Mouse (Mus musculus): ENCODE measurements around the gene Sgce. TPM values are rescaled to one million over a fixed set of nuclear protein-coding genes. Genes with fewer than 3 reads are reported as not detected.

Sgce gene
- polyA plus RNA-seq, 1 experiment = 14.8 TPM

- no peak overlapping the region for H3K4me3 ChIP-seq (ENCODE audit: insufficient read depth, poor library complexity, severe bottlenecking)
- H3K36me3 ChIP-seq (ENCODE audit: control insufficient read depth, insufficient read depth) = no peaks in the 10 kb centered on the region
- H3ac ChIP-seq (ENCODE audit: control insufficient read depth, insufficient read length, low read depth) = no peak overlapping the region
- no peaks in the 10 kb centered on the region for H3K79me2 ChIP-seq (ENCODE audit: control insufficient read depth, insufficient read depth)
- no peaks in the 10 kb centered on the region for H3K27me3 ChIP-seq (ENCODE audit: control insufficient read depth, insufficient read depth, insufficient read length)
- no peaks in the 10 kb centered on the region for H3K79me3 ChIP-seq (ENCODE audit: low read depth)
- TF ChIP-seq MYOD1 (IDR thresholded peaks at IDR 0.05; ENCODE audit: control insufficient read depth, insufficient read length, low read depth) (peak; percentile 51), CEBPB (IDR thresholded peaks at IDR 0.05; ENCODE audit: low read depth) (peak; percentile 18), MYOG (IDR thresholded peaks at IDR 0.05; ENCODE audit: control insufficient read depth, extremely low read depth, insufficient read length) (no peak), USF1 (IDR thresholded peaks at IDR 0.05; ENCODE audit: low read depth) (peak; percentile 56), CTCF (IDR thresholded peaks at IDR 0.05; ENCODE audit: control insufficient read depth, insufficient read depth, insufficient read length) (no peak)
These were observed 52.3 kb downstream of the Sgce start for GRCm38 (mm10) chr6:4694672-4695231.

GRCm38 (mm10) chr6:4693544-4693943, 53.5 kb downstream of the Sgce start:
- Histone ChIP-seq H3ac (ENCODE audit: control insufficient read depth, insufficient read length, low read depth) (no peak overlapping the region), H3K4me3 (ENCODE audit: insufficient read depth, poor library complexity, severe bottlenecking) (no peak overlapping the region), H3K79me3 (ENCODE audit: low read depth) (no peaks in the 10 kb centered on the region), H3K79me2 (ENCODE audit: control insufficient read depth, insufficient read depth) (no peaks in the 10 kb centered on the region), H3K36me3 (ENCODE audit: control insufficient read depth, insufficient read depth) (no peaks in the 10 kb centered on the region), H3K27me3 (ENCODE audit: control insufficient read depth, insufficient read depth, insufficient read length) (no peaks in the 10 kb centered on the region)
- TF ChIP-seq USF1 (IDR thresholded peaks at IDR 0.05; ENCODE audit: low read depth) (no peak), MYOD1 (IDR thresholded peaks at IDR 0.05; ENCODE audit: control insufficient read depth, insufficient read length, low read depth) (no peak), CTCF (IDR thresholded peaks at IDR 0.05; ENCODE audit: control insufficient read depth, insufficient read depth, insufficient read length) (no peak), CEBPB (IDR thresholded peaks at IDR 0.05; ENCODE audit: low read depth) (no peak), FOSL1 (IDR thresholded peaks at IDR 0.05; ENCODE audit: insufficient read depth, low read length, poor library complexity, severe bottlenecking) (no peak)

GRCm38 (mm10) chr6:4690438-4690837, 56.6 kb downstream of the Sgce start:
- H3K36me3 ChIP-seq (ENCODE audit: control insufficient read depth, insufficient read depth) = no peaks in the 10 kb centered on the region
- no peaks in the 10 kb centered on the region for H3K27me3 ChIP-seq (ENCODE audit: control insufficient read depth, insufficient read depth, insufficient read length)
- no peak overlapping the region for H3ac ChIP-seq (ENCODE audit: control insufficient read depth, insufficient read length, low read depth)
- H3K79me2 ChIP-seq (ENCODE audit: control insufficient read depth, insufficient read depth) = no peaks in the 10 kb centered on the region
- H3K4me3 ChIP-seq (ENCODE audit: insufficient read depth, poor library complexity, severe bottlenecking) = no peak overlapping the region
- no peaks in the 10 kb centered on the region for H3K79me3 ChIP-seq (ENCODE audit: low read depth)
- no peak for TF ChIP-seq MYOD1 (IDR thresholded peaks at IDR 0.05; ENCODE audit: control insufficient read depth, insufficient read length, low read depth)
- TF ChIP-seq MAX (IDR thresholded peaks at IDR 0.05) = no peak
- no peak for TF ChIP-seq USF1 (IDR thresholded peaks at IDR 0.05; ENCODE audit: low read depth)
- TF ChIP-seq FOSL1 (IDR thresholded peaks at IDR 0.05; ENCODE audit: insufficient read depth, low read length, poor library complexity, severe bottlenecking) = no peak
- TF ChIP-seq CEBPB (IDR thresholded peaks at IDR 0.05; ENCODE audit: low read depth) = no peak

GRCm38 (mm10) chr6:4684706-4685340, 62.2 kb downstream of the Sgce start:
- Histone ChIP-seq H3ac (ENCODE audit: control insufficient read depth, insufficient read length, low read depth) (no peak overlapping the region), H3K4me3 (ENCODE audit: insufficient read depth, poor library complexity, severe bottlenecking) (no peak overlapping the region), H3K36me3 (ENCODE audit: control insufficient read depth, insufficient read depth) (no peaks in the 10 kb centered on the region), H3K79me3 (ENCODE audit: low read depth) (no peaks in the 10 kb centered on the region), H3K27me3 (ENCODE audit: control insufficient read depth, insufficient read depth, insufficient read length) (no peaks in the 10 kb centered on the region), H3K79me2 (ENCODE audit: control insufficient read depth, insufficient read depth) (no peaks in the 10 kb centered on the region)
- no peak for TF ChIP-seq CEBPB (IDR thresholded peaks at IDR 0.05; ENCODE audit: low read depth)
- no peak for TF ChIP-seq FOSL1 (IDR thresholded peaks at IDR 0.05; ENCODE audit: insufficient read depth, low read length, poor library complexity, severe bottlenecking)
- no peak for TF ChIP-seq MYOD1 (IDR thresholded peaks at IDR 0.05; ENCODE audit: control insufficient read depth, insufficient read length, low read depth)
- no peak for TF ChIP-seq USF1 (IDR thresholded peaks at IDR 0.05; ENCODE audit: low read depth)
- no peak for TF ChIP-seq MAX (IDR thresholded peaks at IDR 0.05)
- no peak for TF ChIP-seq MYOG (IDR thresholded peaks at IDR 0.05; ENCODE audit: control insufficient read depth, extremely low read depth, insufficient read length)
- no peak for TF ChIP-seq CTCF (IDR thresholded peaks at IDR 0.05; ENCODE audit: control insufficient read depth, insufficient read depth, insufficient read length)

- Histone ChIP-seq H3K79me3 (ENCODE audit: low read depth) (no peaks in the 10 kb centered on the region), H3K79me2 (ENCODE audit: control insufficient read depth, insufficient read depth) (no peaks in the 10 kb centered on the region), H3ac (ENCODE audit: control insufficient read depth, insufficient read length, low read depth) (no peak overlapping the region), H3K36me3 (ENCODE audit: control insufficient read depth, insufficient read depth) (no peaks in the 10 kb centered on the region), H3K27me3 (ENCODE audit: control insufficient read depth, insufficient read depth, insufficient read length) (no peaks in the 10 kb centered on the region), H3K4me3 (ENCODE audit: insufficient read depth, poor library complexity, severe bottlenecking) (no peak overlapping the region)
- TF ChIP-seq FOSL1 (IDR thresholded peaks at IDR 0.05; ENCODE audit: insufficient read depth, low read length, poor library complexity, severe bottlenecking) = no peak
These were observed 66.4 kb downstream of the Sgce start for GRCm38 (mm10) chr6:4680576-4680975.

GRCm38 (mm10) chr6:4679981-4680380, 67.0 kb downstream of the Sgce start:
- Histone ChIP-seq H3K36me3 (ENCODE audit: control insufficient read depth, insufficient read depth) (no peaks in the 10 kb centered on the region), H3ac (ENCODE audit: control insufficient read depth, insufficient read length, low read depth) (no peak overlapping the region), H3K79me3 (ENCODE audit: low read depth) (no peaks in the 10 kb centered on the region), H3K27me3 (ENCODE audit: control insufficient read depth, insufficient read depth, insufficient read length) (no peaks in the 10 kb centered on the region), H3K4me3 (ENCODE audit: insufficient read depth, poor library complexity, severe bottlenecking) (no peak overlapping the region), H3K79me2 (ENCODE audit: control insufficient read depth, insufficient read depth) (no peaks in the 10 kb centered on the region)
- no peak for TF ChIP-seq MAX (IDR thresholded peaks at IDR 0.05)
- no peak for TF ChIP-seq CTCF (IDR thresholded peaks at IDR 0.05; ENCODE audit: control insufficient read depth, insufficient read depth, insufficient read length)
- TF ChIP-seq FOSL1 (IDR thresholded peaks at IDR 0.05; ENCODE audit: insufficient read depth, low read length, poor library complexity, severe bottlenecking) = no peak
- TF ChIP-seq MYOD1 (IDR thresholded peaks at IDR 0.05; ENCODE audit: control insufficient read depth, insufficient read length, low read depth) = no peak
- TF ChIP-seq CEBPB (IDR thresholded peaks at IDR 0.05; ENCODE audit: low read depth) = no peak
- no peak for TF ChIP-seq USF1 (IDR thresholded peaks at IDR 0.05; ENCODE audit: low read depth)
- TF ChIP-seq MYOG (IDR thresholded peaks at IDR 0.05; ENCODE audit: control insufficient read depth, extremely low read depth, insufficient read length) = no peak
